ENCODE assay signal across 17 mouse cellular contexts in the genomic region with DNA sequence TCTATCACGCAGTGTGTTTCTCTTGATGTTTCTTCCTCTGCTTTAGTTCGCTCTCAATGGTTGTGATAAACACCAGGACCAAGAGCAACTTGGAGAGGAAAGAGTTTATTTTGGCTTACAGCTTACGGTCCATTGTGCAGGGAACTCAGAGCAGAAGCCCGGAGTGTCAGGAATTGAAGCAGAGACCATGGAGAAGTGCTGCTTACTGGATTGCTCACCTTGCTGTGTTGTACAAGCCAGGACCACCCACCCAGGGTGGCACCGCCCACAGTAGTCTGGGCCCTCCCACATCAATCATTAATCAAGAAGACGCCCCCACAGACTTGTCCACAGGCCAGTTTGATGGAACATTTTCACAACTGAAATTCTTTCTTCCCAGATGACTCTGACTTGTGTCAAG. TPM values are rescaled to one million over a fixed set of nuclear protein-coding genes. Genes with fewer than 3 reads are reported as not detected.
"Had no signal": no experiment of that assay in that cellular context is flagged by ENCODE, and none has a peak within 500 bp of the region (broad histone marks: within the 10 kb centered on the region; RNA-seq: fewer than 3 reads in every experiment).

No protein-coding gene starts in this region.

- DNase-seq: retina, postnatal 1 day; right cerebral cortex, adult 18-20 months; right cerebral cortex, postnatal 14 days; right cerebral cortex, postnatal 25 days; right cerebral cortex, postnatal 4 days; spleen, adult 18-20 months; thymus, adult 18-20 months; thymus, adult 2 months; thymus, postnatal 14 days; thymus, postnatal 25 days; thymus, postnatal 36 days; thymus, postnatal 4 days had no signal

- H3K4me1 ChIP-seq: stomach, embryonic 15.5 days had no signal

- H3K4me3 ChIP-seq: neural tube, embryonic 13.5 days; neural tube, embryonic 15.5 days; stomach, embryonic 15.5 days had no signal

- H3K27ac ChIP-seq: neural tube, embryonic 13.5 days; neural tube, embryonic 15.5 days; stomach, embryonic 15.5 days; stomach, postnatal 0 days had no signal

- H3K9me3 ChIP-seq: neural tube, embryonic 13.5 days; neural tube, embryonic 15.5 days; stomach, embryonic 15.5 days had no signal

- H3K36me3 ChIP-seq: neural tube, embryonic 13.5 days; neural tube, embryonic 15.5 days; stomach, embryonic 15.5 days had no signal

- H3K9ac ChIP-seq: neural tube, embryonic 13.5 days; neural tube, embryonic 15.5 days; stomach, embryonic 15.5 days had no signal

- H3K4me2 ChIP-seq: neural tube, embryonic 13.5 days; neural tube, embryonic 15.5 days; stomach, embryonic 15.5 days had no signal

RNA-seq across cellular contexts. Expression of gene Pcolce2, which starts 59.9 kb away (rescaled TPM):
- total RNA-seq: neutrophil, adult 5-6 weeks had no signal
